ENCODE assay signal across 15 mouse cellular contexts in the genomic region with DNA sequence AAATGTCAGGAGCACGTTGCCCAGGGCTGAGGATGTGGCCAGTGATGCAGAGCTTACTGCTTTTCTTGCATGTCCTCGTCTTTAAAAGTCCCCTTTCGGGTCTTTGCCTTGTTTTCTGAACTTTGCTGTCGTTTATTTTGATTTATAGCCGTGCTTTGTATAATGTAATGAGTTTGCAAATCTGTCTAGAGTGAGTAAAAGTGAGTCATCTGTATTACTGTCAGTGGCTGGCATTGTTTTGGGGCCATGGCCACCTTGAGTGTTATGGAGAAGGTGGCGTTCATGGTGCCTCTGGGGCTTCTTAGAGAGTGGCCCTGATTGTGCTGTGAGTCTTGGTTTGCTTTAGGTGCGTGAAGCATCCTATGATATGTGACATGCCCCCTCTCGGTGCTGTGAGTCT. TPM values are rescaled to one million over a fixed set of nuclear protein-coding genes. Genes with fewer than 3 reads are reported as not detected.
"Had no signal": no experiment of that assay in that cellular context is flagged by ENCODE, and none has a peak within 500 bp of the region (broad histone marks: within the 10 kb centered on the region; RNA-seq: fewer than 3 reads in every experiment).

No protein-coding gene starts in this region.

- ATAC-seq: midbrain, embryonic 16.5 days had no signal

- DNase-seq: lung, adult 18-20 months; lung, embryonic 14.5 days; lung, postnatal 10 days; lung, postnatal 4 days; midbrain, embryonic 14.5 days; right cerebral cortex, postnatal 14 days; thymus, adult 2 months; thymus, postnatal 25 days; thymus, postnatal 4 days had no signal

- H3K27me3 ChIP-seq: midbrain, embryonic 12.5 days; neural tube, embryonic 12.5 days; stomach, embryonic 15.5 days had no signal

RNA-seq across cellular contexts. Expression of a gene that starts 34.0 kb away (rescaled TPM):
- total RNA-seq: megakaryocyte-erythroid progenitor cell, adult 5-6 weeks; neutrophil, adult 5-6 weeks had no signal
- polyA plus RNA-seq: thymus, adult 2 months had no signal
